Mouse (Mus musculus) thymus, postnatal 14 days (tissue): ENCODE results near the gene Mmrn1.

Experiments used
- DNase-seq: peaks from one replicate; pipeline ENCODE4 v3.0.0; 2021

Mmrn1 gene

DNA sequence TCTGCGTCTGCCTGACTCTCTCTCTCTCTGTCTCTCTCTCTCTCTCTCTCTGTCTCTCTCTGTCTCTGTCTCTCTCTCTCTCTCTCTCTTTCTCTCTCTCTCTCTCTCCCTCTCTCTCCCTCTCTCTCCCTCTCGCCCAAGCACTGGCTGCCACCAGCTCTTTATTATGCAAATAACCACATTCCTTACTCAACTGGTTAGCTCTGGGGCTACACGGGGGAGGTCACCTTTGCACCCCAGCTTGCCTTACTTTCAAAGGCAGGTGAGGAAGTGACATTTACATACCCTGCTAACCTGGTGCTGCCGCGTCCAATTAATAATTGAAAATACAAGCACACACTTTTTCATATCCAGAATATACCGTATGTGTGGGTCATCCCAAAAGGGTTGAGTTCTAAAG lies 69.3 kb downstream of the Mmrn1 start:
- DNase-seq, result no peak

DNA sequence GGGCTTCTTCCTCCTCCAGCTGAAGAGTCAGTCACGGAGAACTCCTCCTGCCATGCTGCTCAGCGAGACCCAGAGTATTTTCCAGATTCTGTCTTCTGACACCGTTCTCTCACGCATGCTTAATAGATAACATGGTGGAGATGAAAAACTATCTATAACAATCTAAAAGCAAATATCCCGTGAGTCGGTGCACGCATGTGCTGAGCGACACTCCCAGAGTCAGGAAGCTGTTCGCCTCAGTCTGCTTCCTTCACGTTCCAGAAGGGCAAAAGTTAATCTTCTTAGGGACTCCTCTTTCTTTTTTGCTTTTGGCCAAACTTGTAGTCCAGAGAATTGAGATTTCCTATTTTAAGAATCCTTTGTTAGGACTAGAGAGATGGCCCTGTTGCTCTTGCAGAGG lies 69.7 kb downstream of the Mmrn1 start:
- no peak for DNase-seq

DNA sequence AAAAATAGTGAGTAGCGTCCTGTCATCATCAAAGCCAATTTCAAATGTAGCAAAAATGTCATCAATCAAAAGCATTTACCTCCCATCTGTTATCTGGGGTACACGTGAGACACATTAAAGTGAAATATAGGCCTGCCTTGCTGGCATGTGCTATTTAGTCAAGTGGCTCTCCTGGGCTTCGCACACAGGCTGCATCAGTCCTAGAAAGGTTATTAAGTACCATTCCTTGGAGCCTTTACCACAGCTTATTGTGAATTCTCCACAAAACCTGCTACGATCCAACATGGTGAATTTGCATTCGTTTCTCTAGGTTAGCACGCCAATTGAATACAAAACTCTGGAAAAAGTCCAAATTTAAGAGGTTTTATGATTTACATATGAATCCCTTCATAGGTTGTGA lies 70.8 kb downstream of the Mmrn1 start:
- no peak for DNase-seq

DNA sequence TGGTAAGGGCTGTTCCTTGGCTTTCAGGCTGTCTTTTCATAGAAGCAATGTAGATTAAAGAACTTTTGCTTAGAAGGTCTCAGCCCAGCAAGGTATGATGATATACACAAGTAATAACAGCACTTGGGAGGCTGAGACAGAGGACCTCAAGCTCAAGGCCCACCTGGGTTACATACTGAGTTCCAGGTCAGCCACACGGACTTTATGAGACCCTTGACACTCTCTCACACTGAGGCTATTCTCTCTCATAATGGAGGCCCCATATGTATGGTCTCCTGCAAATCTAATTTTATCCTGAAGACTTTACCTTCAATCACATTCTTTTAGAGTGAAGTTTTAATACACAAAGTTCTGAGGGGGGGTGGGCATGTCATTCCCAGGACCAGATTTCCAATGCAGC lies 71.6 kb downstream of the Mmrn1 start:
- DNase-seq, result no peak

DNA sequence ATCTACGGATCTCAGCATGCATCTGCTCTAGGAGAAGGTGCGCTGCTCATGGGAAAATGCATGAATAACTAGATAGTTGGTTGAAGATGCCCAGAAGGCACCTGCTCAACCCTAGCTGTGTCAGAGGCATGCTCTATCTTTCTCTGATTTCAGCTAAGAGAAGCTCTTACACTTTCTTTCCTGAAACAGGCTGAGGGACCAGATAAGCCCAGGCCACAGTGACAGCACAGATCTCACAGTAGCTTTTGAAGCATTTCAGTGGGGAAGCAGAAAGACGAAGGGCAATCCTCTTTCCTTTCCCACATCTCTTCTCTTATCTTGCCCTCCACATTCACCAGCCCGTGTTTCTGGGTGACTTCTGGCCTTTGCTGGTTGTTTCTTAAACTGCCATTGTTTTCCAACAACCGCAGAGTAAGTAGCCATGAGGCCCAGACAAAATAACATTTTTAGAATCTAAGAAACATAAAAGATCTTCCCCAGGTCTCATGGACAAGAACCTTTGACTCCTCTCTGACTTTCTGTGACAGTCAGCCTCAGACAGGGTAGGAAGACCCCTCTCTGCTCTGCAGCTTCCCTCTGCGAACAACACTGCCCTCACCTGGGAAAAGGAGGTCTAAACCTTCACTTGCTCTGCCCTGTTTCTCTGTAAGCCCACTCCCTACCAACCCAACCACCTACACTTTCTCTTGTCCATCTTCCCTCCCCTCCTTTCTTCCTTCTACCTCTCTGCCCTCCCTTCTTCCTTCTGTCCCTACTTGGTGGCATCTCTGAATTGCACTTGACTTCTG lies 76.4 kb downstream of the Mmrn1 start:
- DNase-seq, result no peak

DNA sequence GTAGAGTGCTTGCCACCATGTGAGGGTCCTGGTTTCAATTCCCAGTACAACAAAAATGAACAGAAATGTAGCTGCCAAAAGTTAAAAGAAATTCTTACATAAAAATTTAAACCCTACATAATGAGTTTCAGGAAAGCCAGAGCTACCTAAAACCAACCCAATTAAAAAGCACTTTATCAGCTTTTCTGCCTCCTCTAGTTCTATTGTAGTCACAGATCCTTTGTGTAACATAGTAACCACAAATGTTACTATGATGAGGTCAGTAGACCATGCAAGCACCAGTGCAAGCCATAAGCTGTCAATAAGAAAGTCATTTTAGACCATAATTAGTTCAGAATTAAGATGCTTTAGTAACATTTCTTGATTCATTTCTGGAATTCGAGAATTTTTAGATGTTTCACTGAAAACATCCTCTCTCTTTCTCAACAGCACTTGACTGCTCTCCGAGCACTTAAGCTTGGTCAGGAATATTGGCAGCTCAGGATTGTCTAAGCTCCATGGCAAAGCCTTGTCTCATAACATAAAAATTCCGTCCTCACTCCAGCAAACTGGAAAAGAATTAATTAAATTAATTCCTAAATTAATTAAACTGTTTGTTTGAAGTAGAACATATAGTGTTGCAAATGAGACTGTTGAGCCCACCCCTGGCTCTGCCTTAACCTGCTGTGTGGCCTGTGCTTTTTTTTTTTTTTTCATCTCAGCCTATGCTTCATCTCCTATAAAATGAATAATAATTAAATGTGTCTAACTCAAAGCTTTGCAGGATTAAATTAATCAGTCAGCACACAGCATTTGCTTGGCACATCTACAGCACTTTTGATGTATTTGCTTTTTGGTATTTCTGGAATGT lies 79.4 kb downstream of the Mmrn1 start:
- no peak for DNase-seq

DNA sequence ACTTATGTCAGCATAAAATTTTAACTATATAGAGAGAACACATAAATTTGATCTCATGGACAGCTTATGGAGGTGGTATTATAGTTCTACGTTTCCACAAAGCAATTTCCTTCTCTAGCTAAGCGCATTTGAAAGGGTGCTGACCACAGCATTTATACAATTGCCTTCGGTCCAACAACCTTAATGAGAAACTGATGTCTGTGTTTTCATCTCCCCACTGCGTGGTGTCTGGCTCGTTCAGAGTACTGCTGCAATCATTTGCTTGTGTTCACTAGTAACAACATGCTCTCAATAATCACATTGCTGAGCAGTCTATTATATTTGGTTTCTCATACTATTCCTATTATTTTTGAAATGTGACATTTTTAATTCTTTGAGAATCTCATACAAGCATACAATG lies 89.0 kb downstream of the Mmrn1 start:
- no peak for DNase-seq

DNA sequence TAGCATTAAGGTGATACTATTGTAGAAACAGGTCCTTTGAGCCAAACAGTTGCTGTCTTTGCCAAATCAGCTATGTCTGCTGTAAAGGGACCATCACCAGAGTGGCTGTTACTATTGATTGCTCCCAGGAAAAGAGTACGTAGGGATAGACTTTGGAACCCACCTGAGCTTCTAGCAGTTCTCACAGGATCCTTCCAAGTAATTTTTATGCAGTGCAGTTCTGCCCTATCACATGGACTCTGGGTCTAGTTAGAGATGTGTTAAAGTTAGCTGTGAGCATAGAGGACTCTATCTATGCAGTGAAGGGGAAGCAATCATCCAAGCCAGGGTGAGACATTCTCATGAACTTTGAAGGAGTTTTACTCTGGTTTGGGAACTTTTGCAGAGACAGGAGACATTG lies 94.9 kb downstream of the Mmrn1 start:
- DNase-seq, result no peak

DNA sequence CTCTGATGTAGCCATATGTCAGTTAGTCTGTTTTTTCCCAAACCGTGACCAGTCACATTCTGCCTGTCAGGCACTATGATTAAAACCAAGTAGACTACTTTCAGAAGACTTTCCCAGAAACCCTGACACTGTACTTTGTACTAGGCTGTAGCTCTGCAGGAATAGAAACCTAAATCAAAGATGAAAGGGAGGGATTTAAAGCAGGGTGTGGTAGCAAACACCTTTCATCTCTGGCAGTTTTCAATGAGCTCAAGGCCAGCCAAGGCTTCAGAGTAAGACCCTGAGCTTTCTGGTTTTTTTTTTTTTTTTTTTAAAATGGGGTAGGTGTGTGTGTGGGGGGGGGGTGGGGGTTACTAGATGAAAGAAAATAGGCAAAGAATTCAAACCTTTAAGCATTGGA lies 96.2 kb downstream of the Mmrn1 start:
- DNase-seq, result no peak

DNA sequence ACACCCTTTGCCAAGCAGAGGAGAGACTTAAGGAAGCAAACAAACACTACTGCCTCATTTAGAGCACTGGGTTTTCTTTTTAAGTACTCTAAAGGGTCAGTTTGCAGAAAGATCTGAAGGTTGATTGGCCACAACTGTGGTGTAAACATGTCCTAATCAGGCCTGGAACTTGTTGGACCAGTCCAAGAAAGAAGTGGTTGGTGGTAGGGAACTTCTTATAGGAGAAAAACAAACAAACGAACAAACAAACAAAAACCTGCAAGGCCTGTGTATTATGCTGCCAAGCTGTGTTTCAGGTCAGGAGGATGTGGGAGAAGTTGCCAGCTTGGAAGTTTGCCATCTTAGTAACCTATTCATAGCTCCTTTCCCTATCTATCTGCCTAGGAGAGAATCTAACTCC lies 108.5 kb downstream of the Mmrn1 start:
- no peak for DNase-seq
